23 mouse cellular contexts compared by ENCODE assay signal in the genomic region with DNA sequence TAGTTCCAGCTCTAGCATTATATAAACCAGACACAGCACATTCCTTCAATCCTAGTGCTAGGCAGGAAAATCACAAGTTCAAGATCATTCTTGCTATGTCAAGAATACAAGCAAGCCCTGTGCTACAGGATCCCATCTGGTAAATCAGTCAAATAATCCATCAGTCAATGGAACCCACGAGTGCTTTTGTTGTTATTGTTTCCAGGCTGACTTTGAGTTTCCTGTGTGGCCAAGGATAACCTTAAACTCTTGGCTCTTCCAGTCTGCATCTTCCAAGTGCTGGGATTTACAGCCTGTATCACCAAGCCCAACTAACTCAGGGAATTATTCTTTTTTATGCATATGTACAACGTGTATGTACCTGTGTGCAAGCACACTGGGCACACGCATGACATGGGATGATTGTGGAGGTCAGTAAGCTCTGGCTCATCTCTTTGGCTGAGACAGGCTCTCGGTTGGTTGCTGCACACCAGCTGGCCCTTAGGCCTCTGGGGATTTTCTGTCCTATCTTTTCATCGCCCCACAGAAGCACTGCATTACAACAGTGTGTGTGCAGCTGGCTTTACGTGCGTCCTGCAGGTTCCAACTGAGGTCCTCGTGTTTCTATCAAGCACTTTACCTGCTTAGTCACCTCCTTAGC. TPM values are rescaled to one million over a fixed set of nuclear protein-coding genes. Genes with fewer than 3 reads are reported as not detected.
DNase-seq lines count a peak whose midpoint lies in the region; ATAC-seq lines count a peak whose summit lies in the region.
"Had no signal": no experiment of that assay in that cellular context is flagged by ENCODE, and none has a peak within 500 bp of the region (broad histone marks: within the 10 kb centered on the region; RNA-seq: fewer than 3 reads in every experiment).

No protein-coding gene starts in this region.

- H3K9me3 ChIP-seq in heart, embryonic 10.5 days: no peaks in the 10 kb centered on the region
- no peaks in the 10 kb centered on the region for H3K9me3 ChIP-seq in midbrain, embryonic 11.5 days (ENCODE audit: control insufficient read depth, low read length)
- no peaks in the 10 kb centered on the region for H3K9me3 ChIP-seq in midbrain, embryonic 13.5 days
- H3K9me3 ChIP-seq: embryonic facial prominence, embryonic 15.5 days; forebrain, embryonic 15.5 days; G1E; heart, embryonic 13.5 days; hindbrain, embryonic 10.5 days; kidney, embryonic 15.5 days had no signal

- H3K4me1 ChIP-seq in heart, embryonic 10.5 days: peaks cover 13% of the 10 kb centered on the region; the same call in 1 of the 2 replicates
- H3K4me1 ChIP-seq in midbrain, embryonic 11.5 days (ENCODE audit: control insufficient read depth, insufficient read depth, low read length): no peaks in the 10 kb centered on the region
- H3K4me1 ChIP-seq in midbrain, embryonic 13.5 days (replicated peaks): no peaks in the 10 kb centered on the region
- H3K4me1 ChIP-seq: embryonic facial prominence, embryonic 15.5 days; forebrain, embryonic 15.5 days; hindbrain, embryonic 10.5 days had no signal

- no peak for ATAC-seq in midbrain, embryonic 11.5 days (ENCODE audit: low FRiP score)
- no peak for ATAC-seq in midbrain, embryonic 13.5 days
- ATAC-seq: forebrain, embryonic 15.5 days; hindbrain, embryonic 16.5 days; inflammation-experienced regulatory T-cells, adult 6 months; intestine, postnatal 0 days had no signal

- H3K27ac ChIP-seq in heart, embryonic 10.5 days: no peak overlapping the region
- H3K27ac ChIP-seq in midbrain, embryonic 11.5 days (ENCODE audit: low read depth, low read length): no peak overlapping the region
- no peak overlapping the region for H3K27ac ChIP-seq in midbrain, embryonic 13.5 days
- H3K27ac ChIP-seq: embryonic facial prominence, embryonic 15.5 days; forebrain, embryonic 15.5 days; heart, embryonic 13.5 days; hindbrain, embryonic 10.5 days; kidney, embryonic 15.5 days had no signal

- no peaks in the 10 kb centered on the region for H3K27me3 ChIP-seq in heart, embryonic 10.5 days (ENCODE audit: insufficient read depth, poor library complexity, severe bottlenecking)
- no peaks in the 10 kb centered on the region for H3K27me3 ChIP-seq in midbrain, embryonic 11.5 days (ENCODE audit: control insufficient read depth, insufficient read depth, low read length)
- no peaks in the 10 kb centered on the region for H3K27me3 ChIP-seq in midbrain, embryonic 13.5 days
- H3K27me3 ChIP-seq: embryonic facial prominence, embryonic 15.5 days; forebrain, embryonic 15.5 days; heart, embryonic 13.5 days; kidney, embryonic 15.5 days had no signal

- no peak overlapping the region for H3K4me2 ChIP-seq in midbrain, embryonic 11.5 days
- H3K4me2 ChIP-seq in midbrain, embryonic 13.5 days (replicated peaks): no peak overlapping the region
- H3K4me2 ChIP-seq: embryonic facial prominence, embryonic 15.5 days; forebrain, embryonic 15.5 days; heart, embryonic 13.5 days; kidney, embryonic 15.5 days had no signal

- 81% methylated on average over 8 of the region's 8 CpGs for WGBS in heart, embryonic 10.5 days
- 90% methylated on average over 8 of the region's 8 CpGs for WGBS in midbrain, embryonic 11.5 days
- WGBS in midbrain, embryonic 13.5 days: 67% methylated on average over 8 of the region's 8 CpGs

- peak; percentile 96 for DNase-seq in heart, adult 11 months
- DNase-seq in heart, embryonic 10.5 days (ENCODE audit: low spot score): no peak
- peak; percentile 44 to 72 for DNase-seq in heart, adult 9 months (ENCODE audit: low spot score in 2 of 2)
- no peak for DNase-seq in heart, postnatal 25 days (ENCODE audit: low spot score)
- peak; percentile 53 for DNase-seq in midbrain, embryonic 11.5 days (ENCODE audit: low spot score, missing footprints)
- DNase-seq in MN1 (ENCODE audit: low spot score): peak; percentile 58
- DNase-seq in ovary, postnatal 14 days (ENCODE audit: low spot score): no peak
- DNase-seq: adrenal gland, postnatal 10 days; cerebellum, adult 11 months; cerebellum, adult 8-10 months; cerebellum, postnatal 14 days; embryo, embryonic 11 days; gastrocnemius, postnatal 14 days had no signal

- peaks cover 40% of the 10 kb centered on the region for H3K36me3 ChIP-seq in heart, embryonic 10.5 days
- H3K36me3 ChIP-seq in midbrain, embryonic 11.5 days (ENCODE audit: control insufficient read depth, insufficient read depth, low read length): no peaks in the 10 kb centered on the region
- peaks cover 27% of the 10 kb centered on the region for H3K36me3 ChIP-seq in midbrain, embryonic 13.5 days

- no peak overlapping the region for H3K9ac ChIP-seq in midbrain, embryonic 11.5 days (ENCODE audit: low read length)
- H3K9ac ChIP-seq in midbrain, embryonic 13.5 days (replicated peaks): no peak overlapping the region
- H3K9ac ChIP-seq: embryonic facial prominence, embryonic 15.5 days; forebrain, embryonic 15.5 days; heart, embryonic 13.5 days; kidney, embryonic 15.5 days had no signal

- no peak overlapping the region for H3K4me3 ChIP-seq in heart, embryonic 10.5 days
- H3K4me3 ChIP-seq in midbrain, embryonic 11.5 days (ENCODE audit: low read depth, low read length): no peak overlapping the region
- no peak overlapping the region for H3K4me3 ChIP-seq in midbrain, embryonic 13.5 days (replicated peaks)
- H3K4me3 ChIP-seq: embryonic facial prominence, embryonic 15.5 days; forebrain, embryonic 15.5 days; heart, embryonic 13.5 days; hindbrain, embryonic 10.5 days; kidney, embryonic 15.5 days had no signal

- intact Hi-C loops in heart, postnatal 25 days (cut with DNase I): no loop called here

RNA-seq across cellular contexts. Expression of gene Rcc1, which starts 32.5 kb away (rescaled TPM):
- 61.4 and 93.4 TPM in 2 replicates for polyA plus RNA-seq in heart, embryonic 10.5 days (2016; fragmentation: Nextera tagmentation; extraction: Ambion mirVana)
- total RNA-seq in heart, postnatal 25 days (2021): 1 to 10 TPM; 8.6 to 8.9 TPM
- polyA plus RNA-seq in midbrain, embryonic 11.5 days (2014; fragmentation: Nextera tagmentation; extraction: Ambion mirVana): 62.1 and 70.3 TPM in 2 replicates
- polyA plus RNA-seq in midbrain, embryonic 13.5 days (2015; fragmentation: Nextera tagmentation; extraction: Ambion mirVana): 54.1 and 54.6 TPM in 2 replicates

RNA-seq across cellular contexts. Expression of gene Phactr4, which starts 36.4 kb away (rescaled TPM):
- polyA plus RNA-seq in heart, embryonic 10.5 days (2016; fragmentation: Nextera tagmentation; extraction: Ambion mirVana): 19.2 and 22.3 TPM in 2 replicates
- total RNA-seq in heart, postnatal 25 days (2021): 10 to 100 TPM; 23.2 to 23.4 TPM
- 22.2 and 22.4 TPM in 2 replicates for polyA plus RNA-seq in midbrain, embryonic 11.5 days (2014; fragmentation: Nextera tagmentation; extraction: Ambion mirVana)
- polyA plus RNA-seq in midbrain, embryonic 13.5 days (2015; fragmentation: Nextera tagmentation; extraction: Ambion mirVana): 13.0 and 14.3 TPM in 2 replicates

RNA-seq across cellular contexts. Expression of gene Trnau1ap, which starts 56.6 kb away (rescaled TPM):
- 82.0 and 92.0 TPM in 2 replicates for polyA plus RNA-seq in heart, embryonic 10.5 days (2016; fragmentation: Nextera tagmentation; extraction: Ambion mirVana)
- total RNA-seq in heart, postnatal 25 days (2021): 10 to 100 TPM; 22.2 to 23.7 TPM
- 78.0 and 83.3 TPM in 2 replicates for polyA plus RNA-seq in midbrain, embryonic 11.5 days (2014; fragmentation: Nextera tagmentation; extraction: Ambion mirVana)
- polyA plus RNA-seq in midbrain, embryonic 13.5 days (2015; fragmentation: Nextera tagmentation; extraction: Ambion mirVana): 78.6 and 83.6 TPM in 2 replicates

Comparison
In these comparisons a context has a peak if more than half of its experiments do, and no peak if none do; other contexts are left out.
1. DNase-seq: peak in heart, adult 11 months (single experiment), heart, adult 9 months (2 of 2), midbrain, embryonic 11.5 days (single experiment) and MN1 (single experiment); none in heart, embryonic 10.5 days (single experiment), heart, postnatal 25 days (single experiment) and ovary, postnatal 14 days (single experiment).